Mouse (Mus musculus) liver (tissue): ENCODE measurements at regions not wholly inside any gene's neighbourhood (a gene's known extent, or its start where the extent isn't known, plus 50 kb on each side); places are given as distances from the start of the nearest gene placed in this dataset.

Experiments used
- DNase-seq: peaks from one replicate; pipeline ENCODE4 v3.0.0-alpha.2; 2020; ENCODE audit warnings: mixed read lengths

- no peak for DNase-seq
Measured at GRCm38 (mm10) chr12:58743800-58744199, 268.0 kb downstream of the Sec23a start.

- DNase-seq = no peak
Measured at GRCm38 (mm10) chr12:58728094-58728493, 283.7 kb downstream of the Sec23a start.

GRCm38 (mm10) chr12:58727547-58727946 lies 284.3 kb downstream of the Sec23a start:
- DNase-seq = no peak

GRCm38 (mm10) chr12:58717908-58718307 lies 293.9 kb downstream of the Sec23a start:
- no peak for DNase-seq

- DNase-seq = no peak
Measured at GRCm38 (mm10) chr12:58714207-58714606, 297.6 kb downstream of the Sec23a start.

GRCm38 (mm10) chr12:58695680-58696079 lies 316.1 kb downstream of the Sec23a start:
- no peak for DNase-seq

- DNase-seq = no peak
Measured at GRCm38 (mm10) chr12:58669914-58670635, 341.7 kb downstream of the Sec23a start.

- no peak for DNase-seq
Measured at GRCm38 (mm10) chr12:58654530-58655056, 357.2 kb downstream of the Sec23a start.

- DNase-seq = no peak
Measured at GRCm38 (mm10) chr12:58653751-58654150, 358.1 kb downstream of the Sec23a start.

GRCm38 (mm10) chr12:58653222-58653621 lies 358.6 kb downstream of the Sec23a start:
- no peak for DNase-seq

GRCm38 (mm10) chr12:58652701-58653100 lies 359.1 kb downstream of the Sec23a start:
- no peak for DNase-seq

GRCm38 (mm10) chr12:58648322-58648721 lies 363.5 kb downstream of the Sec23a start:
- DNase-seq = no peak

GRCm38 (mm10) chr12:58643843-58644242 lies 368.0 kb downstream of the Sec23a start:
- no peak for DNase-seq

- DNase-seq = no peak
Measured at GRCm38 (mm10) chr12:58639478-58639877, 370.4 kb upstream of the Clec14a start.

- no peak for DNase-seq
Measured at GRCm38 (mm10) chr12:58638260-58638659, 369.2 kb upstream of the Clec14a start.

GRCm38 (mm10) chr12:58632529-58632928 lies 363.4 kb upstream of the Clec14a start:
- no peak for DNase-seq

GRCm38 (mm10) chr12:58628817-58629216 lies 359.7 kb upstream of the Clec14a start:
- DNase-seq = no peak

- DNase-seq = no peak
Measured at GRCm38 (mm10) chr12:58625144-58625543, 356.1 kb upstream of the Clec14a start.

GRCm38 (mm10) chr12:58619508-58620310 lies 350.6 kb upstream of the Clec14a start:
- DNase-seq = no peak

- no peak for DNase-seq
Measured at GRCm38 (mm10) chr12:58594781-58595180, 325.7 kb upstream of the Clec14a start.

- no peak for DNase-seq
Measured at GRCm38 (mm10) chr12:58591480-58591829, 322.4 kb upstream of the Clec14a start.

- DNase-seq = no peak
Measured at GRCm38 (mm10) chr12:58590547-58591479, 321.7 kb upstream of the Clec14a start.
